ENCODE assay signal across 13 mouse cellular contexts in the genomic region with DNA sequence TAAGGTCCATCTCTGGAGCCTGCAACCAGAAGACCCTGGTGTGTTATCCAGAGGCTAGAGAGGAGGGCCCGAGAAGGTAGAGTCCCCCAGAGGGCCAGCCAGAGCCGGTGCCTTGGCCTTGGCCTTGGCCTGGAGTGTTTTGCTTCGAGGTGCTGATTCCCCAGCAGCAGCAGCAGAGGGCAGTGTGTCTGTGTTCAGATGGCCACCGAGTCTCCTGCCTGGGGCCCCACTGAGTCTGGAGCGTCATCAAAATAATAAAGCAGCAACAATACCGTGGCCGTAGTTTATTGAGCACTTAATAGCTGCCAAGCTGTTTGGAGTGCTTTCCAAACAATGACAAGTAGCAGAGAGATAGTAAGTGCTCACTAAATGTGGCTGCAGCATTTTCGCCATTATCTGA. TPM values are rescaled to one million over a fixed set of nuclear protein-coding genes. Genes with fewer than 3 reads are reported as not detected.
DNase-seq lines count a peak whose midpoint lies in the region; ATAC-seq and TF ChIP-seq lines count a peak whose summit lies in the region.
"Had no signal": no experiment of that assay in that cellular context is flagged by ENCODE, and none has a peak within 500 bp of the region (broad histone marks: within the 10 kb centered on the region; RNA-seq: fewer than 3 reads in every experiment).

No protein-coding gene starts in this region.

- peak overlapping the region; percentile 79 for H3K4me2 ChIP-seq in midbrain, embryonic 15.5 days
- no peak overlapping the region for H3K4me2 ChIP-seq in midbrain, embryonic 13.5 days (replicated peaks)
- H3K4me2 ChIP-seq in stomach, postnatal 0 days (replicated peaks; ENCODE audit: low read depth), result no peak overlapping the region
- H3K4me2 ChIP-seq: heart, embryonic 13.5 days had no signal

- H3K36me3 ChIP-seq in midbrain, embryonic 15.5 days (replicated peaks), result no peaks in the 10 kb centered on the region
- H3K36me3 ChIP-seq in midbrain, embryonic 13.5 days, result no peaks in the 10 kb centered on the region
- no peaks in the 10 kb centered on the region for H3K36me3 ChIP-seq in stomach, postnatal 0 days (ENCODE audit: control insufficient read depth, insufficient read depth, low read length)
- H3K36me3 ChIP-seq: heart, embryonic 13.5 days had no signal

- no peak for TF ChIP-seq EP300 in stomach, postnatal 0 days (optimal IDR thresholded peaks at IDR 0.05)

- no peaks in the 10 kb centered on the region for H3K9me3 ChIP-seq in midbrain, embryonic 15.5 days
- no peaks in the 10 kb centered on the region for H3K9me3 ChIP-seq in midbrain, embryonic 13.5 days
- H3K9me3 ChIP-seq in stomach, postnatal 0 days (ENCODE audit: control insufficient read depth, low read length), result no peaks in the 10 kb centered on the region
- H3K9me3 ChIP-seq: heart, embryonic 13.5 days had no signal

- no peak overlapping the region for H3K9ac ChIP-seq in midbrain, embryonic 15.5 days
- H3K9ac ChIP-seq in midbrain, embryonic 13.5 days (replicated peaks), result no peak overlapping the region
- no peak overlapping the region for H3K9ac ChIP-seq in stomach, postnatal 0 days (ENCODE audit: low read length)
- H3K9ac ChIP-seq: heart, embryonic 13.5 days had no signal

- TF ChIP-seq POLR2A in embryonic fibroblast, embryonic 13.5 days (IDR thresholded peaks at IDR 0.05; ENCODE audit: low read depth, low read length), result no peak

- peak; percentile 2; the same call in 1 of the 2 replicates for TF ChIP-seq CTCF in gastrocnemius, adult 2 months (IDR thresholded peaks at IDR 0.05)
- TF ChIP-seq CTCF in embryonic fibroblast, embryonic 13.5 days (IDR thresholded peaks at IDR 0.05; ENCODE audit: borderline replicate concordance, insufficient read depth, low read length), result peak; percentile 24; the same call in 1 of the 2 replicates
- TF ChIP-seq CTCF in stomach, postnatal 0 days (IDR thresholded peaks at IDR 0.05; ENCODE audit: low read depth), result peak; percentile 52

- WGBS in midbrain, embryonic 15.5 days, result 28% methylated on average over 8 of the region's 8 CpGs
- 25% methylated on average over 8 of the region's 8 CpGs for WGBS in midbrain, embryonic 13.5 days
- WGBS in stomach, postnatal 0 days, result 37% methylated on average over 8 of the region's 8 CpGs

- no peak overlapping the region for H3K4me3 ChIP-seq in gastrocnemius, adult 2 months
- H3K4me3 ChIP-seq in midbrain, embryonic 15.5 days, result no peak overlapping the region
- H3K4me3 ChIP-seq in midbrain, embryonic 13.5 days (replicated peaks), result no peak overlapping the region
- no peak overlapping the region for H3K4me3 ChIP-seq in embryonic fibroblast, embryonic 13.5 days (ENCODE audit: insufficient read depth, low read length)
- no peak overlapping the region for H3K4me3 ChIP-seq in stomach, postnatal 0 days (ENCODE audit: low read depth, low read length)
- H3K4me3 ChIP-seq: heart, embryonic 13.5 days had no signal

- no peak for ATAC-seq in midbrain, embryonic 15.5 days (replicated peaks)
- no peak for ATAC-seq in midbrain, embryonic 13.5 days
- no peak for ATAC-seq in stomach, postnatal 0 days (ENCODE audit: low FRiP score, low TSS enrichment)

- peaks cover 4% of the 10 kb centered on the region; the same call in 1 of the 2 replicates for H3K27me3 ChIP-seq in midbrain, embryonic 15.5 days (replicated peaks)
- peaks cover 93% of the 10 kb centered on the region for H3K27me3 ChIP-seq in midbrain, embryonic 13.5 days
- H3K27me3 ChIP-seq in stomach, postnatal 0 days (ENCODE audit: control insufficient read depth, insufficient read depth, low read length), result peaks cover 12% of the 10 kb centered on the region

- peaks cover 81% of the 10 kb centered on the region for H3K4me1 ChIP-seq in midbrain, embryonic 15.5 days
- H3K4me1 ChIP-seq in midbrain, embryonic 13.5 days (replicated peaks), result peaks cover 75% of the 10 kb centered on the region
- no peaks in the 10 kb centered on the region for H3K4me1 ChIP-seq in embryonic fibroblast, embryonic 13.5 days (ENCODE audit: control insufficient read depth, insufficient read depth, low read length)
- H3K4me1 ChIP-seq in stomach, postnatal 0 days (replicated peaks; ENCODE audit: control insufficient read depth, insufficient read depth), result no peaks in the 10 kb centered on the region

- intact Hi-C loops in gastrocnemius, adult 2 months (cut with DNase I), result no loop called here

- no peak for DNase-seq in gastrocnemius, adult 2 months
- no peak for DNase-seq in gastrocnemius, adult 18-20 months (ENCODE audit: low spot score)
- no peak for DNase-seq in stomach, postnatal 0 days (ENCODE audit: low spot score)
- DNase-seq in ovary, postnatal 10 days (ENCODE audit: low spot score), result no peak
- DNase-seq in ovary, postnatal 36 days (ENCODE audit: low spot score), result no peak
- DNase-seq: cerebellum, adult 9-10 months; kidney, adult 8-10 months had no signal

- H3K27ac ChIP-seq in gastrocnemius, adult 2 months, result no peak overlapping the region
- H3K27ac ChIP-seq in midbrain, embryonic 15.5 days, result no peak overlapping the region
- no peak overlapping the region; the same call in 1 of the 2 replicates for H3K27ac ChIP-seq in midbrain, embryonic 13.5 days
- no peak overlapping the region for H3K27ac ChIP-seq in embryonic fibroblast, embryonic 13.5 days (ENCODE audit: insufficient read depth, low read length)
- H3K27ac ChIP-seq in stomach, postnatal 0 days (replicated peaks), result no peak overlapping the region
- H3K27ac ChIP-seq: heart, embryonic 13.5 days had no signal

RNA-seq across cellular contexts. Expression of gene Grik3, which starts 5.0 kb away (rescaled TPM):
- under 1 TPM; 0.05 to 0.08 TPM for total RNA-seq in gastrocnemius, adult 2 months (2021)
- under 1 TPM; 0.12 to 0.18 TPM for total RNA-seq in gastrocnemius, adult 18-20 months (2021)
- 4.8 and 5.3 TPM in 2 replicates for polyA plus RNA-seq in midbrain, embryonic 15.5 days (2015; fragmentation: Nextera tagmentation; extraction: Ambion mirVana)
- polyA plus RNA-seq in midbrain, embryonic 13.5 days (2015; fragmentation: Nextera tagmentation; extraction: Ambion mirVana), result 3.1 and 3.6 TPM in 2 replicates
- polyA plus RNA-seq in embryonic fibroblast, embryonic 13.5 days (2011; ENCODE audit: insufficient read length, low read depth, missing spikeins), result 0.07 and 0.21 TPM in 2 replicates
- polyA plus RNA-seq in stomach, postnatal 0 days (2015; fragmentation: Nextera tagmentation; extraction: Ambion mirVana), result 0.12 and 0.13 TPM in 2 replicates
- total RNA-seq: megakaryocyte-erythroid progenitor cell, adult 5-6 weeks had no signal
- polyA plus RNA-seq: liver, embryonic 16.5 days had no signal

Comparison
In these comparisons a context has a peak if more than half of its experiments do, and no peak if none do; other contexts are left out.
1. CTCF ChIP-seq: peak in every context shown above with its lines; median percentile 52 in stomach, postnatal 0 days; 24 in embryonic fibroblast, embryonic 13.5 days; 2 in gastrocnemius, adult 2 months.